Mouse (Mus musculus): ENCODE results near the gene Rita1.

Gene Rita1

DNA sequence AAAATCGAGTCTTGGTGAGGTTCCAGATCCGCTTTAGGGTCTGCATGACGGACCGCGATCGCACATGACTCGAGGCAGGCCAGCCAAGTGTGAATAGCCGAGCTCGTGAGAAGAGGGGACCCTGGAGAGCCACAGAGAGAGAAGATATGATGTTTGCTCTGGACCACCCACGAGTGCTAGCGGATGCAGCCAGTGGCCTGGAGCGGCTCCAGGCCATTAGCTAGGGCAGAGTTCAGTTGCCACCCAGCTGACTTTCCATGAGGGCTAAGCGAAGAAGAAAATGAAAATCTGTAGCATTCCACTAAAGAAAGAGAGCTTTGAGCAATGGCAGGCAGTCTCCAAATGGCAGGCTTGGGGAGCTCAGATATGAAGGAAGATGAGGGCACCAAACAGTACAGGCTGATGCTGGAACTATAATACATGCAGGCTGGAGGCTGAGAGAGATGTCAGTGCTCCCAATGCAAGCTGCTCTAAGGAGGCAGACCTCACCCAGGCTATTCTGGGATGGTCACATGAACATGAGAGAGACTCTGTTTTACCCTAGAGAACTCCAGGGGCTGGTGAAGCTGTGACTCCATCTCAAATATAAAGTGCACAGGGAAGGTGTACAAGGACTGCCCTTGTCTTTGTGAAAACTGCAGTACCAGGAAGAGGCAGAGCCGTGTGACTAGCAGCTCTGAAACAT lies 41.2 kb downstream of the Rita1 start:
- DNase-seq (ENCODE audit: low spot score in 2 of 2) = no peak

DNA sequence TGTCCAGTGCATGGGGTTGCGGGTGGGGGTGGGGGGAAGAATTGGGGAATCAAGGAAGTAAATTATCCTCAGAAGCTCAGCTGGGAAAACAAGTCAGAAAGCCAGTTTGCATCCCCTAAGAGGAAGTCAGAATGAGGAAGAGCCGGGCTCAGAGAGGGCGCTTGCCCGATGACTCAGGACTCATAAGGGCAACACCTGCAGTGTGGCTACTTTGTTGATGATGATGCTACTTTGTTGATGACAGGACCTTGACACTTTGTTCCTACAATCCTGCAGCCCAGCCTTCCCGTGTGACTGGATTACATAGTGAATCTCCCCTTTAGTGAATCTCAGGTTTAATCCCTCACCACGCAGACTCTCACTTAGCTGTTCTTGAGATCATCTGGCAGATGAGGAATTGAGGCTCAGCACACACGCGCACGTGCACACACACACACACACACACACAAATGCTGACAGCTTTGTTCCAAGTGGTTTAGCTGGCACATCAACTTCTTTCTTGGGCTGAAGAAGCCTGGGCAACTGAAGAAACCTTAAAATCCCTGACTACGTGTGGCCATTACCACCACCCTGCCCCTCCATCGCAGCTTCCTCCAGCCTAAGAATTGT lies 42.0 kb downstream of the Rita1 start:
- no peak for DNase-seq (ENCODE audit: low spot score in 2 of 2)

DNA sequence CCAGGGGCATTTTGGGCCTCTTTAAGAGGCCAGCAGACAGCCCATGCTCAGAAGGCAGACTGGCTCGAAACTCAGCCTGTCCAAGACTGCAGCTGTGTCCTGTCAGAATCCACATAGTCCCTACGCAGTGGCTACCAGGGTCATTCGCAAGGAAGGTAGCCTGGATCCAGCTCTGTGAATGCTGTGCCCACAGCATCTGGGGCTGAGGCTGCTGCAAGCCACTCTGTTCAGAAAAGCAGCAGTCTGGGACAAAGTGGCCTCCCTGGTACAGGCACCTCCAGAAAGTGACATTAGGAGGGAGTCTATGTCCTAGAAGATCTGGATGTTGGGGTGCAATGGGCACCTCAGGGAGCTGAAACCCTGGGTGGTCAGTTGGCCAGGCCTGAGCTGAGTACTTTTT lies 42.6 kb downstream of the Rita1 start:
- DNase-seq (ENCODE audit: low spot score in 2 of 2) = no peak

DNA sequence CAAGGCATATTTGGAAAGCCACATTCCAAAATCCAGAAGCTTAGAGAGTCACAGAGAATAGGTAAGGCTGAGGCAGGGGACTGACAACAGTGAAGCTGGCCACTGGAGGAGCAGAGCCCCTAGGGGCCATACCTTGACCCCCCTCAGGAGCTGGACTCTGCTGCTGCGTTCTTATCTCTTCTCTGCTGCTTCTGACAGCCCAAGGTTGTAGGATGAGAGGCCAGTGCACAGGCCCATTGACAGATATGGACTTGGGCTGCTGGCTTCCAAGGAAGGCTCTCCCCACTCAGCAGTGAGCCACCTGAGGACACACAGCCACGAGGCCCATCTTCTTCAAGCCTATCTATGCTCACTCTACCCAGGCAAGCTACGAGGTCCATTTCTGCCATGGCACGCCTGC lies 43.4 kb downstream of the Rita1 start:
- no peak for DNase-seq (ENCODE audit: low spot score in 2 of 2)

DNA sequence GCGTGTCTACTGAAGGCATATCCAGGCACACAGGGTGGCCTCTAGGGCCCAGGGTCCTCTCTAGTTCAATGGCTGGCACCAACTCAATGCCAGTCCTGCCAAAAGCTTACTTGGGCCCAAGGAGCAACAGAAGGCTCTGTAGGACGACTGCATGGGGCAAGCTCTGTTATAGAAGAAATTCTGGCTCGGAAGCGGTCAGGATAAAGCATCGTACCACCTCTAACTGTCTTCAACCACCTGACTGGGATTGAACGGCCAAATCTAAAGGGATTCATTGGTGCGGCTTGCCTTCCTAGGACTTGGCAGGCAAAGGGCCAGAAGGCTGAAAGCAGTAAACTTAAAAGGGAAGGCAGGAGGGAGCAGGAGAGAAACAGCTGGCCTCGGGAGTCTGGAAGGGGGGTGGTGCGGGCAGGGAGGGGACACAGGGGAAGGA lies 44.0 kb downstream of the Rita1 start:
- DNase-seq (ENCODE audit: low spot score in 2 of 2) = no peak

DNA sequence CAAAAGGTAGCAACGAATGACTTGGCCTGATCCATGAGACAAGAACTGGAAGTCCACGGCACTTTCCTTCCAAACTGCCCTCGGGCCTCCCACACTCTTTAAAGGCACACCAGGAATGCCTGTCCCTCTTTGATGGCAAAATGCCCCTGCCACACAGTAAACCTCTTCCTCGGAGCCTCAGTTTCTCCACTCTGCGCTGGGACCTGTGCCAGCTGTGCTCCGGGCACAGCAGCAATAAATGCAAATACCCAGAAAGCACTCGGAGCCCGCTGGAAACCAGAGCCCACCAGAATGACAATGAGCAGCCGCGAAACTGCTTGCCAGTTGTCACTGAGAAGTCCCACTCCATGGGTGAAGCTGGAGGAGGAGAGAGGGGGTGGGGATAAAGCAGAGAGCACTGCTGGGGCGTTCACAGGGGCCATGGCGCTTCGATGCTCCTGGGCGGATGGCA lies 44.6 kb downstream of the Rita1 start:
- no peak for DNase-seq (ENCODE audit: low spot score in 2 of 2)

DNA sequence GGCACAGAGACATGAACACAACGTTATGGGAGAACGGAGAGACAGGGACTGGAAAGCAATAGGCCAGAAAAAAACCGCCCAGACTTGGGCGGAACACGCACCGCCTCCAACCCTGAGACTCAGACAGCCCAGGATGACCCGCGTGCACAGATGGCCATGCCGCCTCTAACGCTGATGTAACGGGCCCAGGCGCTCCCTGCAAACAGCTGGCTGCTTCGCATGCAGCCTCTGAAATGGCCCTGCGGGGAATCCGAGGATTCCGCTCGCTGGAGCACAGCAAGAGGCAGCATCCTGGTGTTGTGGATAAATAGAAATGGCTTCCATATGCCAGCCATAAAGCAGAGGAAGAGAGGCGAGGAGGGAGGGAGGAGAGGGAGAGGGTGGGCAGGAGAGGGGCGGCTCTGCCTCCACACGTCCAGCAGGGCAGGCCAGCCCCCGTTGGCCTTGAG lies 45.1 kb downstream of the Rita1 start:
- DNase-seq (ENCODE audit: low spot score in 2 of 2) = no peak

DNA sequence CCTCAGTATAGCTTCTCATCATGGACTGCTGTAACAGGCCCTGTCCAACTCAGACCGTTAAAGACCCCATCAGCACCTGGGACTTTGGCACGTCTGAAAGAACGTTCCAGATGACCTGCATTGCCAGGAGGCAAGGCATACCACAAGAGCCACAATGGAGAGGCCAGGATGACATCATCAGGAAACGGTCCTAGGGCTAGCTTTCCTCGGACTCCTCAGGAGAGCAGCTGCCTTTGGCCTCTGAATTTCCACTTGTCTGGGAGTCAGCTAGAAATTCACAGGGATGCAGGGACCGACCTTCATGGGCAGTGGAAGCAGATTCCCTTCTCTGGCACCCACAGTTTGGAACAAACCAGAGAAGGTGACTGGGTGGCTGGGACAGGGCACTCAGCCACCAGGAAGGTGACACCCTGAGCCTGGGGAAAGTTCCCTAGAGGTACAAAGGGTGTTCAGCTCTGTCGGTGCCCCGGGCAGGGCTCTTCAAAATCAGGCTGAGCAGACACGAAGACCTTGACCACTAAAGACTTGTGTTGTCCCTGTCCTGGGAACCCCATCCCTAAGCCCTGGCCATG lies 45.6 kb downstream of the Rita1 start:
- no peak for DNase-seq (ENCODE audit: low spot score in 2 of 2)

DNA sequence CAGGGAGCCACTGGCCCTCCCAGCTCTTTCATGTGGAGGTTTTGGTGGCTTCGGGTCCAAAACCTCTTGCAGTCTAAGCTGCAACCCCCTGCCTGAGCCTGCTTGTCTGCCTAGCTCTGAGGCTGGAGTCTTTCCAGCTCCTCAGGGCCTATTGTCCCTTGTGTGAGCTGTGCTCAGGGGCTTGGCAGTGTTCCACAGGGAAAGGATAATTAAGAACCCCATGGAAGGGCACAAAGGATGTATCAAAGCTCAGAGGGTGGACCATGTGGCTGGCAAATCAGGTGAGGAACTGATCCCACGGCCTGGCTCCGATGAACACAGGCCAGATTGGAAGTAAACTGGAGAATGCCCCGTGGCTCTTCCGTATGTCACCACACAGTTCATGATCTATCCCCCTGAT lies 46.3 kb downstream of the Rita1 start:
- DNase-seq (ENCODE audit: low spot score in 2 of 2) = no peak

DNA sequence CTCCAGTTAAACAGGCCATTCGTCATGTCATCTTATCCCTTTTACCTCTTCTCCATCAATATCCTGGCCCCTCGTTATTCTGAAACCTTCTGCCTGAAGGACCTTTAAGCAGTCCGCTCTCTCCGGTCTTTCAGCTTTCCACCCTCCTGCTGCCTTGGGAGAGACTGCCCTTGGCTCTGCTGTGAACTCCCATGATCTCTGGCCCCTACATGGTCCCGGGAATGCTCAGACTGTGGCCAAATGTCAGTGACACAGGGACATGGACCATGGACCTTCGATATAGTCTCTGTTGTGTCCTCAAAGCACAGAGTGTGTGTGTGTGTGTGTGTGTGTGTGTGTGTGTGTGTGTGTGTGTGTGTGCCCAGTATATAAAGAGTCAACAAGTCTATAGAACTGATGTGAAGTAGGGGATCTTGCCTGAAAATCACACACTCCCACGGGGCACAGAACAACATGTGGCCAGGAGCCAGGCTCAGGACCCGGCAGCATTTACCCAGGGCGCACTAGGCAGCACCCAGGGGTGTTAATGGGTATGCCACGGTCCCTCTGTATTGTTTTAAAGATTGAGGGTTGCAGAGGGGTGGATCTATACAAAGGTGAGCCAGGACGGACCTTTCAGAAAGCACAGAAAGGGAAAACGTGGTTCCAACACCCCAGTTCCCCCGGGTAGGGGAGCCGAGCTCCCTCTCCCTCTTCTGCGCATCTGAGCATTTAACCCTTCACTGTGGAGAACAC lies 47.1 kb downstream of the Rita1 start:
- DNase-seq (ENCODE audit: low spot score in 2 of 2) = no peak

DNA sequence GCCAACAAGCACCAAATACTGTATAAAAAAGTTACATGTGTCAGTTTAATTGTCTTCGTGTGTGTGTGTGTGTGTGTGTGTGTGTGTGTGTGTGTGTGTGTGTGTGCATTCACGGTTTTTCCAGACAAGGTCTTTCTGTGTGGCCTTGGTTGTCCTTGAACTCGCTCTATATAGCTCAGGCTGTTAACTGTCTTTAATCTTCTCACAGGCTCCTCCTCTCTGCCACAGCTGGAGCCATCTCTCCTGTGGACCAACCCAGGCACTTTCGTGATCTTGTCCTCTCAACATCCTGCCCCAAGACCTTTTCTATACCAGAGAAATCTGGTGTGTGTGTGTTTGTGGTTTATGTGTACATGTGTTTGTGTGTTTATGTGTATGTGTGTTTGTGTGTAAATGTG lies 48.5 kb downstream of the Rita1 start:
- DNase-seq (ENCODE audit: low spot score in 2 of 2) = no peak

DNA sequence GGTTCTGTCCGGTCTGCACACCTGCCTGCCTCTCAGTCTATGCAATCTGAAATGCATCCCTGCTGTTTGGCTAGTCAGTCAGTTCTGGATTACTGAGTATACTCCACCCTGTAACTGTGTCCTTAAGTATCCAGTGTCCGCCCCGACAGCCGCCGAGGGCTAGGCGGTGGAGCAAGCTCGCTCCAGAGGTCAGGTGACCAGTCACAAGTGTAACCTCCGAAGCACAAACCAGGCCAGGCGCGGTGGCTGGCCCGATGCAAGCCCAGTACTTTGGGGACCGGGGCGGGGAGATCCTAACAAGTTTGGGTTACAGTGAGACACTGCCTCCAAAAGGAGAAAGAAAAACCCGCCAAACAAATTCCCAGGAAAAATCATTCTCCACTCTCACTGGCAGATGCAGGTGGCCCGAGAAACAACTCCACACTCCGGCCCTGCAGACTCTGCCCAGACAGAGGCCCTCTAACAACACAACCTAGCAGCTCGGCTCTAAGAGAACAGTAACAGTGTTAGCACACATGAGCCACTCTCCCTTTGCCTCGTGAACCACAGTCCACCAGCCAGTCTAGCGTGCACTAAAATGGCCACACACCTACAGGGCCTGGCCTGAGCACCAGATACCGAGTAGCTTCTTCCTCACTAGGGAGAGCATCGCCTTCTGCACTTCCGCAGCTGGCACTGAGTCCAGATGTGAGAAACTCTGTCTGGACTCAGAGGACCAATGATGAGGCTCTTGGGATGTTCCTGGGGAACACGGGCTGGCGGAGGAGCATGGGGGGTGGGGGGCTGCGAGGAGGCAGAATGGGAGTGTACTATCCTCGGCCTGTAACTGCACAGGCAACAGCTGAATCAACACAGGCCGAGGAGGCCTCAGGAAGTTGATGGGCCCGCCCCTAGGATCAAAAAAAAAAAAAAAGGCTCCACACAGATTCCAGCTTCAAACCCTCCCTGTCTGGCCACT lies 49.2 kb downstream of the Rita1 start:
- DNase-seq (ENCODE audit: low spot score in 2 of 2) = no peak

DNA sequence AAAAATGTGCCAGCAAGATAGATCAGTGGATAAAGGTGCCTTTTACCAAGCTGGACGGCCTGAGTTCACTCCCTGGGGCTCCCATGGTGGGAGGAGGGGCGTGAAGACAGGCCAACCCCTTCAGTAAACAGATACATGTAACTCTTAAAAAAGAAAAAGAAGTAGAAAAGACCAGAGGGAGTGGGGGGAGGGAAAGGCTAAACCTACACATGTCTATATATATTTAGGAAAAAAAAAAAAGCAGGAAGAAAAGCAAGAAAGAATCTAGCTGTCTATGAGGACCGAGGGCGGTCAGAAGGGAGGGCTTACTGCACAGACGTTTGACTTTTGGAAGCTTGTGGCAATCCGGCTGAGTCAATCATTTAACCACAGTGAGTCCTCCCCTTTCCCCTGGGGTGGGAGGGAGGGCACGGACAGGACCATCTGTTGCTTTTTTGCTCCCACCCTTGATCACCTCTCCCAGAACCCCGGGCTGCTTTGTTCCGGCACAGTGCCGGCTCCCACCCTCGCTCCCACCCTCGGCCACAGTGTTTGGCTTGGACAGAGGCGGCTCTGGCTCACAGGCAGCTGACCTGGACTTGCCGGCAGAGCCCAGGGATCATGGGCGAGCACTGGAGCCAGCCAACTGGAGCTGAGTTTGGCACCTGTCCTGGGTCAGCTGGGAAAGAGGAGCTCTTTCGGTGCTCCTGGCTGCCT lies 51.6 kb downstream of the Rita1 start:
- no peak for DNase-seq (ENCODE audit: low spot score in 2 of 2)

DNA sequence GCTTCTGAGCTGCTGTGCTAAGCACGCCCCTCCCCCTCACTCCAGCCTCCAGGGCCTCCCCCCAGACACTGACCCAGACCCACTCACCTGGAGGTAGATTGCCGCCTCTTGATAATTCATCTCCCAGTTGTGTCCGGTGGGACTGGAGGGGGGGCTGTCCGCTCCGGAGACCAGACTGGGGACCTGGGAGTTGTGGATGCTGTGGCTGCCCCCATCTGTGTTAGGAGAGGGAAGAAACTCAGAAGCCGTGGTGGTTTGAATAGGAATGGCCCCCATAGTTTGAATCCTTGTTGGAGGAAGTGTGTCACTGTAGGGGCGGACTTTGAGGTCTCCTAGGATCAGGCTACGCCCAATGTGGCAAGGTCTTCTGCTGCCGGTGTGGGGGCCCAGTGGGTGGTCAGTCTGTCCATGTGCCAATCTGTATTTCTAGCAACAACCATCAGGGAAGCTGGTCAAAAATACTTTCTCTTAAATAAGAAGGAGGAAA lies 52.2 kb downstream of the Rita1 start:
- DNase-seq (ENCODE audit: low spot score in 2 of 2) = no peak

DNA sequence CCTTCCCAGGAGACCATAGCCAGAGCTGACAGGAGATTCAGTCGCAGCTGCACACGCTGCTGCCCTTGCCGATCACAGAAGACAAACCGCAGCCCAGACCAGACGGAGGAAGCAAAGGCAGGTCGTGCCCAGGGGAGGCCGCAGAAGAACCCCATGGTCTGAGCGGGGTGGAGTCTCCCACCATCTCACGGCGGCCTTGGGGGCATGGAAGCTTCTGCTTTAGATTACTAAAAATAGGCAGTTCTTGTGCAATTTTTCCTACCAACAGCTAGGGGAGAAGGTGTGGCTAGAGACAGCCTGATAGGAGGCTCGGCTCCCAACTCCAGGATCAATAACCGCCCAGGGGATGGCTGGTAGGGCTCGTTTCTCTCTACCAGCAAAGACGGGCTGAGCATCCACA lies 53.6 kb downstream of the Rita1 start:
- DNase-seq (ENCODE audit: low spot score in 2 of 2) = peak in 1 of 2 experiments; percentile 48

DNA sequence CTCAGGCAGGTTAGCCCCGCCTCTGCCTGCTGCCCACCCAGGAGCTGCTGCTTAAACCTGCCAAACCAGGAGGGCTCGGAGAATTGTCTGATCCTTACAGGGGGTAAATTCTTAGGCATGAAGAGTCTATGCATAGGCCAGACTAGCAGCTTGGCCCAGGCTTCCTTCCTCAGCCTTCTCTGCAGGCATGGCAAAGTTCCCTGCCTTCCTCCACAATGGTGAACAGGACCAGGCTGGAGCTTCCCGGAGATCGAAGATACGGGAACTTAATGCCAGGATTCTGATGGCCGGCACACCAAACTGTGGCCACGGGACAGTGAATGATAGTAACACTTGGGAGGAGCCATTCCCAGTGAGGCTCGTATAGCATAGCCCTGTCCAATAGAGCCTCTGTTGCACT lies 54.3 kb downstream of the Rita1 start:
- DNase-seq (ENCODE audit: low spot score in 2 of 2) = no peak

DNA sequence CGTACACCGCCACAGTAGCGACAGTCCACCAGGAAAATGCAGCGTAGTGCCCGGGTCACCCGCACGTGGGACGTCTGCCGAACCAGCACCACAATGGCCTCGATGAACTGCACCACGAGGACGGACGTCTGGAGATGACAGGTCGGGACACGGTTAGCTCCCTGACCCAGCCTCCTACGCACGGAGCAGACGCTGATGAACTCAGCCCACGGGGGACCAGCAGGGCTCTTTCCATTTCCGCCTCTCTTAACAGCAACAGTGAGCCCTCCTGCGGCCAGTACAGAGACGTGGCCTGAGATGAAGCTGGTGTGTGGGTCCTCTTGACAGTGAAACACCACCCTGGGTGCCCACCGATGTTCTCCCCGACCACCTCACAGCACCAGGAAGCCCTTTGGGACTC lies 56.5 kb downstream of the Rita1 start:
- DNase-seq (ENCODE audit: low spot score in 2 of 2) = no peak

DNA sequence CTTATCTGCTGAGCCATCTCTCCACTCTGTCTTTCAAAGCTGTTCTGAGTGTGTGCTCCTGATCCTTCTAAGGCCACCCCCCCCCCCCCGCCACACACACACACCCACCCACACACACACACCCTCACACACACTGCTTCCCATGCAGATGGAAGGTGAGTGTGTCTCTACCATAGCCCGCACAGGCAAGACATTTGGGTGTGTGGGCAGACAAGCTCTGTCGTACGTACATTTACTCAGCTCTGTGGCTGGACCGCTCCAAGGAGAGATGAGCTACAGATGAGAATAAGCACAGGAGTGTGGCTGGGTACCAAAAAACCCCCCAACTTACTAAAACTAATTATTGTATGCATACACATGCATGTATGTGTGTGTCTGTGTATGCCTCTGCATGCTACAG lies 61.7 kb downstream of the Rita1 start:
- DNase-seq (ENCODE audit: low spot score in 2 of 2) = no peak

DNA sequence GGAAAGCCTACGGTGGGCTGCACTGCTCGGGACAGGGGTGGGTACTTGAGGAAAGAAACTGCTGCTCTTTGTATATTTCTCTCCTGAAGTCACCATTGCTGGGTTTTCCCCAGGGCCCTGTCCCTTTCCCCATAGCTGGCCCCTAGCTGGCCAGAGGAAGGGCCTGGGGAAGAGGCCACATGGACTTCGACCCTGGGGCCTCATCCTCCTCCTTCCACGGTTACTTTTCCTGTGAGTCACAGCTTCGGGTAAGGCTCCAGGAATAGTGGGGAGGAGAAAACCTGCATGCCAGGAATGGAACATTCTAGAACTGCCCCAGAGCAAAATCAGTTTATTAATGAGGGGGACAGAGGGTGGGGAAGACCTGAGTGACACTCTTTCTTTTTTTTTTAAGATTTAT lies 62.3 kb downstream of the Rita1 start:
- no peak for DNase-seq (ENCODE audit: low spot score in 2 of 2)

DNA sequence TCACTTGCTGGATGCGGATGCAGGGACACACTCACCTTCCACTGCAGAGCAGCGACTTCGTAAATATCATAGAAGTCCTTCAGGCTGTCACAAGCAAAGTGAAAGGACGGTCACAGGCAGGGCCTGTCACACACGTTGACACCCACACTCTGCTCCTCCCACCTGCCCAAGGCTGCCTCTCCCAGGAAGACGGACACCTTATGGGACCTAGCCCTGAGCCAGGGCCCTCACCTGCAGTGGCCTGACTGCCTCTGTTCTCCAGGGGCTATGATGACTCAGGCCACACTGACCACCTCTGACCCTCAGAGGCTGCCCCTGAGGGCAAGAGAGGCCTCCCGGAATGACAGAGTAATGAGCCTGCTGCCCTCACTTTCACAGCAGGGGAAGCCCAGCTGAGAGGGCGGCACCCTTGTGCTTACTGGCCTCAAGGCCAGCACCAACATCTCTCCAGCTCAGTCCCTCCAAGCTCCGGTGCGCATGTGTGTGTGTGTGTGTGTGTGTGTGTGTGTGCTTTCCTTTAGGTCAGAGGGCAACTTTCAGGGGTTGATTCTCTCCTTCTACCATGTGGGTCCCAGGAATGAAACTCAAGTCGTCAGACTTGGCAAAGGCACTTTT lies 64.0 kb downstream of the Rita1 start:
- DNase-seq (ENCODE audit: low spot score in 2 of 2) = no peak

All from left cerebral cortex, adult 9 months (tissue).